Mouse (Mus musculus) heart, embryonic 13.5 days (tissue): Measurements from ENCODE around the gene Efcab14. TPM values are rescaled to one million over a fixed set of nuclear protein-coding genes. Genes with fewer than 3 reads are reported as not detected.

ENCODE experiments used
- ATAC-seq: fragments of 200-750 bp; cut with Nextera tagmentation; 2 replicates; pipeline ENCODE4 v1.8.0; 2017; ENCODE audit warnings: moderate TSS enrichment; ENCODE audit not compliant: insufficient number of reproducible peaks, low FRiP score, low TSS enrichment; ENCODE audit errors: extremely low read depth
- H3K27ac ChIP-seq: fragments of 300-500 bp; sonication (generic); replicated peaks from 2 replicates; pipeline ENCODE4 v1.5.1; 2015; ENCODE audit warnings: moderate library complexity, mild to moderate bottlenecking, inconsistent platforms
- H3K27me3 ChIP-seq: fragments of 300-500 bp; sonication (generic); replicated peaks from 2 replicates; pipeline ENCODE4 v1.6.1; 2015; ENCODE audit warnings: mild to moderate bottlenecking, inconsistent platforms
- H3K36me3 ChIP-seq: fragments of 300-500 bp; sonication (generic); 2 replicates; pipeline ENCODE4 v1.6.1; 2015; ENCODE audit warnings: mild to moderate bottlenecking, inconsistent platforms
- H3K4me1 ChIP-seq: fragments of 300-500 bp; sonication (generic); 2 replicates; pipeline ENCODE4 v1.6.1; 2015; ENCODE audit warnings: inconsistent platforms
- H3K4me2 ChIP-seq: fragments of 300-500 bp; sonication (generic); 2 replicates; pipeline ENCODE4 v1.6.1; 2015; ENCODE audit warnings: inconsistent platforms, mild to moderate bottlenecking, moderate library complexity
- H3K4me3 ChIP-seq: fragments of 300-500 bp; sonication (generic); 2 replicates; pipeline ENCODE4 v1.5.1; 2015; ENCODE audit warnings: moderate library complexity, mild to moderate bottlenecking, inconsistent platforms
- H3K9ac ChIP-seq: fragments of 300-500 bp; sonication (generic); 2 replicates; pipeline ENCODE4 v1.6.1; 2015; ENCODE audit warnings: inconsistent platforms, mild to moderate bottlenecking, moderate library complexity
- H3K9me3 ChIP-seq: fragments of 300-500 bp; sonication (generic); 2 replicates; pipeline ENCODE4 v1.6.1; 2016; ENCODE audit warnings: inconsistent platforms
- WGBS: fragments of 180-500 bp; shearing (Covaris S2); methylation state at CpG from one replicate; pipeline ENCODE4 v1.1.7; 2015; ENCODE audit warnings: mixed read lengths; 5-methylcytosine and 5-hydroxymethylcytosine counted together
- polyA plus RNA-seq: library from polyadenylated mRNA; unstranded; fragments of >200 nt; fragmentation: Nextera tagmentation; extraction: Ambion mirVana; gene quantifications from 2 replicates; pipeline ENCODE4 v1.2.1, GENCODE M21; 2015

The Efcab14 gene
- polyA plus RNA-seq, 1 experiment from 2014 or later = 23.6 TPM

DNA sequence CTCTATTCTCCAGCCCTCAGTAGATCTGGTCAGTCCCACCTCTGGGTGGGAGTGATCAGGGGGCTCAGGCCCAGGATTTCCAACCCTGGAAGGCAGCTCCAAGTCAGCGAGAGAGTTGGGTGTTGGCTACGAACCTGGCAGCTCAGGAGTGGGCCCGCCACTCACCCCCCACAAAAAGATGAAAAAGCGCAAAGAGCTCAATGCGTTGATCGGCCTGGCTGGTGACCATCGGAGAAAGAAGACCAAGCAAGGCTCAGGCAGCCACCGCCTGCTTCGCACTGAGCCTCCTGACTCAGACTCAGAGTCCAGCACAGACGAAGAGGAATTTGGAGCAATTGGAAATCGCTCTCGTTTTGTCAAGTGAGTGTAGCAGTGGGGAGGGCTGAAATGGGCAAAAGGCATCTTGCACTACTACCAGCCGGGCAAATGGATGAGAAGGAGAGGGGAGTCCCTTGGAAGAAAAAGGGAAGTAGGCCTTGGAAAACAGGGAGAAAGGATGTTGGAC lies 989 bp downstream of the Efcab14 start:
- H3K27me3 ChIP-seq = peaks cover 11% of the 10 kb centered on the region
- H3K36me3 ChIP-seq = peaks cover 33% of the 10 kb centered on the region
- peak overlapping the region; percentile 87 for H3K4me2 ChIP-seq
- H3K4me3 ChIP-seq = peak overlapping the region; percentile 76
- peak overlapping the region; percentile 92 for H3K9ac ChIP-seq
- no peaks in the 10 kb centered on the region for H3K9me3 ChIP-seq
- H3K4me1 ChIP-seq = peaks cover 30% of the 10 kb centered on the region
- no peak for ATAC-seq
- 38% methylated on average over 13 of the region's 13 CpGs for WGBS
- 0 out of 2 replicates have a peak overlapping the region, but pooled peaks have one; percentile 91 for H3K27ac ChIP-seq

DNA sequence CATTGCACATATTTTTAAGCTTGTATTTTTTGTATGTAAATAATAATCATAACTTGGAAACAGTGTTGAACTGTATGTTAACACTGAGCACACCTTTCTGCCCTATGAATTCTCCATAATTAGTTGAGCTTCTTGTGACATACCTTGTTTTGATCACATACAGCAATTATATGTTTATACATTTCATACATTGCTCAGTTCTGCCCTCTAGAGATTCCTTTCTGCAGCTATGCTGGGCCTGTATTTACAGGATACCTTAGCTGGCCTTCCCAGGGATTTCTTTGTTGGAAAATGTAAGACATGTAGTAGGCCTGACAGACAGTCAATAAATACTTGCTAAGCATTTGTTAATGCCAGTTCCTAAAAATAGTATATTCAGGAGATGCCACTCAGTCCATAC lies 5.1 kb downstream of the Efcab14 start:
- Histone ChIP-seq H3K9me3 (no peaks in the 10 kb centered on the region), H3K36me3 (peaks cover 59% of the 10 kb centered on the region), H3K27ac (no peak overlapping the region), H3K27me3 (no peaks in the 10 kb centered on the region), H3K4me3 (no peak overlapping the region), H3K4me1 (peaks cover 26% of the 10 kb centered on the region), H3K9ac (no peak overlapping the region), H3K4me2 (no peak overlapping the region)
- no peak for ATAC-seq

DNA sequence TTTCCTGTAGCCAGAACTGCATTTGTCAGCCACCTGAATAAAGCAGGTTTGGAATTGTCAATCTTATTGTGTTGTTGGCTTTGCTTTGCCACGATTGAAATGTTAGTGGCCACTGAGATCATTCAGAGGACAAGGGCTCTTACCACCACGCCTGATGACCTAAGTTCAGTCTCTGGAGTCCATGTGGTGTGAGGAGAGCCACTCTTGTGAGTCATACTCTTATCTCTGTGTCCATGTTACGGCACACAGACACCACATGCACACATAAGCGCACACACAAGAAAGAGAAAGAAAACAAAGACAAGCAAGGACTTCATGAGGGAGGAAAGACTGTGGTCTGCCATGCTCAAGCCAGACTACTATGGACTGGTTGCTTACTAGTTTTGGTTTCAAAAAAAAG lies 5.6 kb downstream of the Efcab14 start:
- 55% methylated on average over 4 of the region's 4 CpGs for WGBS
- Histone ChIP-seq H3K4me2 (no peak overlapping the region), H3K36me3 (peaks cover 64% of the 10 kb centered on the region), H3K4me3 (no peak overlapping the region), H3K4me1 (peaks cover 26% of the 10 kb centered on the region), H3K9me3 (no peaks in the 10 kb centered on the region), H3K9ac (no peak overlapping the region), H3K27ac (no peak overlapping the region), H3K27me3 (no peaks in the 10 kb centered on the region)
- no peak for ATAC-seq

DNA sequence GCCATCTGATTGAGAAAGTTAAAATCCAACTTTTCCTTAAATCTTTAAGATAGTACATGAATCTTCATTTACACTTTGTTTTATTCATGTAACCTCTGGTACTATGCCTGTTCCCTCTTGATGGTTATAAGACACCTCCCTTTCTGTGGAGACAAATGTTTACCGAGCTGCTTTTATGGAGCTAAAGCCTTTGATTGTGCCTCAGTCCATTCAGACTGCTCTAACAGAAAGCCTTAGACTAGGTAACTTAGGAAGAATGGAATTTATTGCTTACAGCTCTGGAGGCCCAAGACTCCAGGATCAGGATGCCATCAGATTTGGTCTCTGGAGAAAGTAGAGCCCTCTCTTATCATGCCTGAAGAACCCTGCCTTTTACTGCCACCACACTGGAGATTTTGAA lies 10.6 kb downstream of the Efcab14 start:
- no peak overlapping the region for H3K4me3 ChIP-seq
- ATAC-seq = no peak
- H3K4me2 ChIP-seq = no peak overlapping the region
- no peak overlapping the region for H3K9ac ChIP-seq
- peaks cover 68% of the 10 kb centered on the region for H3K36me3 ChIP-seq
- H3K4me1 ChIP-seq = peaks cover under 1% of the 10 kb centered on the region; the same call in 1 of the 2 replicates
- H3K9me3 ChIP-seq = no peaks in the 10 kb centered on the region
- H3K27ac ChIP-seq = no peak overlapping the region
- H3K27me3 ChIP-seq = no peaks in the 10 kb centered on the region
- 82% methylated on average over 1 of the region's 1 CpGs for WGBS

DNA sequence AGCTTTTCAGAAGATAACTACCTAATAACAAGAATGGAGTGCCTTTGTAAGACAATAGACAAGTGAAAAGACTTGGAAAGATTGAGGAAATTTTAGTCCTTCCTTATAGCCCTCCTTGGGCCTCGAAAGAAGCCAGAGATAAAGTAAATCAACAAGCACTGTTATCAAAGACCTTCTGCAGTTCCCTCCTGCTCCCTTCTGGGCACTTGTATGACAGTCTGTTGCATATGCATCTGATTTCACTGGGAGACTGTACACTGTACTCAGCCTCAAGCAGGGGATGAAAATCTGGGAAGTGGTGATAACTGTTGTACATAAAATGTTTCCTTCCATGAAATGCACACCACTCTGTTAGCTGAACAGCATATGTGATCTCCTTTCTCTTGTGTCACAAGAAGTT lies 11.8 kb downstream of the Efcab14 start:
- WGBS = 52% methylated on average over 1 of the region's 1 CpGs

DNA sequence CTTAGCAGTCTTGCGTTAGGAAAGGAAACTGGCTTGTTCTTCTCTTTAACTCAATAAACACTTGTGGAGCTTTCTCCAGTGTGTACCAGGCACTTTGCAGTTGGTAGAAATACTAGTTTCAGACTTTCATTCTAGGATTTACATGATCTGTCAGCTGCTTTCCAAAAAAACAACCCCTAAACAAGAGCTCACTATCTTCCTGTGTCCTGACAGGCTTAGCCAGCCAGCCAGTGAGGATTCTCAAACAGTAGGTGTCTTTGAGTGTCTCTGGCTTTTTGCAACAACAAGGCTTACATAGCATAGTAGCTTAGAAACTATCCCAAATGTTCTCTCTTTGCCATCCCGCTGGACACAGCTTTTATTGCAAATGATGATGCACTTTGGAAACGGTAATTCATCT lies 16.6 kb downstream of the Efcab14 start:
- Histone ChIP-seq H3K27me3 (no peaks in the 10 kb centered on the region), H3K36me3 (peaks cover 71% of the 10 kb centered on the region), H3K4me1 (no peaks in the 10 kb centered on the region), H3K27ac (no peak overlapping the region), H3K9ac (no peak overlapping the region), H3K9me3 (no peaks in the 10 kb centered on the region), H3K4me2 (no peak overlapping the region), H3K4me3 (no peak overlapping the region)
- 87% methylated on average over 3 of the region's 3 CpGs for WGBS
- no peak for ATAC-seq

More for the DNA sequence above, 11.8 kb downstream of the Efcab14 start:
- Histone ChIP-seq H3K9me3 (no peaks in the 10 kb centered on the region), H3K27ac (no peak overlapping the region), H3K27me3 (no peaks in the 10 kb centered on the region), H3K9ac (no peak overlapping the region), H3K4me1 (no peaks in the 10 kb centered on the region), H3K36me3 (peaks cover 71% of the 10 kb centered on the region), H3K4me2 (no peak overlapping the region), H3K4me3 (no peak overlapping the region)
- no peak for ATAC-seq

DNA sequence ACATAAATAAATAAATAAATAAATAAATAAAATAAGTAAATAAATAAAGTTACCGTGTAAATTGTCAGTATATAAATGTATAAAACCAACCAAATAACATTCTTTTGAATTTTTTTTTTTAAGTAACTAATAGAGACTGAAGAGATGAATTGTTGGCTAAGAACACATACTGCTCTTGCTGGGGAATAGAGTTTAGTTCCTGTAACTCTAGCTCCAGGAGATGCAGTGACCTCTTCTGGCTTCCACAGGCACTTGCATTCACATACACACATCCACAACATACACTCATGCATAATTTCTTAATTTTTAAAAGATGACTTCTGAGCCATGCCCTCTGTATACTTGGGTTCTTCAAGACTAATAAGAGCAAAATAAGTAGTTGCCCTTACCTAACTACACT lies 17.3 kb downstream of the Efcab14 start:
- ATAC-seq = no peak

DNA sequence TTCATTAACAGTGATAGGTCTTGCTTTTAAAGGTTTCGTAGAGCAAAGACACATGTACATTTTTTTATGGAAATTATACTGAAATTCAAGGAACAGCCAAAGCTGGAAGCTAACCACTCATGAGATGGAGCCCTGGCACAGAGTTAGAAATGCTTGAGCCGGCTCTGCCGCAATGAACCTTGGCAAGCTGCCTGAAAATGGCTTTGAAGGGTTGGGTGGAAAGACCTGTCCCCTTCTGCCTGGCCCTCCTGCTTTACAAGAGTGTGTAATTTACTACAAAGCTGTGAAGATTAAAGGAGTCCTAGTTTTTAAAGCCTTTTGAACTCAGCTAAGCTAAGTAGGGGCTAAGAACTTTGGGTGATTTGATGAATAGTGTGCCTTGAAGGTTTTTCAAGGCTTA lies 23.7 kb downstream of the Efcab14 start:
- H3K9me3 ChIP-seq = no peaks in the 10 kb centered on the region
- WGBS = 54% methylated on average over 3 of the region's 3 CpGs
- no peak for ATAC-seq

More for the DNA sequence above, 17.3 kb downstream of the Efcab14 start:
- H3K27ac ChIP-seq = no peak overlapping the region
- peaks cover 69% of the 10 kb centered on the region for H3K36me3 ChIP-seq
- H3K27me3 ChIP-seq = no peaks in the 10 kb centered on the region
- no peaks in the 10 kb centered on the region for H3K4me1 ChIP-seq
- WGBS = 91% methylated on average over 1 of the region's 1 CpGs
- no peaks in the 10 kb centered on the region for H3K9me3 ChIP-seq
- H3K4me3 ChIP-seq = no peak overlapping the region
- H3K4me2 ChIP-seq = no peak overlapping the region
- H3K9ac ChIP-seq = no peak overlapping the region

DNA sequence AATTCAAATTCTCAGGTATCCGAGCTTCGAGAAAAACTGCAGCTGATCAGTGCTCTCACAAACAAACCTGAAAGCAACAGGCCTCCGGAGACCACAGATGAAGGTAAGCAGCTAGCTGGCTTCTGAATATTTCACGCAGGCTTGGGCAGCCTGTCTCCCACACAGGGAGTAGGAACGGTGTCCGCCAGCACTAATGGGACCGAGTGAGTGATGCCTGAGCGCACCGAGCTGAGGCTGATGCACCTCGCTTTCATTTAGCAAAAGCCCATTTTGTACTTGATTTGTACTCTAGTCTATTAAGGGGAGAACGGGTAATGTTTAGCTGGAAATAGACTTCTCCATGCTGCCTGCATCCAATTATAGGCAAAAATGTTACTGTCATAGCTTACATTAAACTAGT lies 27.0 kb downstream of the Efcab14 start:
- Histone ChIP-seq H3K36me3 (peaks cover 85% of the 10 kb centered on the region), H3K4me2 (no peak overlapping the region), H3K4me1 (no peaks in the 10 kb centered on the region), H3K27ac (no peak overlapping the region), H3K4me3 (no peak overlapping the region), H3K9ac (no peak overlapping the region), H3K9me3 (no peaks in the 10 kb centered on the region), H3K27me3 (no peaks in the 10 kb centered on the region)
- no peak for ATAC-seq
- 93% methylated on average over 11 of the region's 11 CpGs for whole genome bisulfite sequencing

More for the DNA sequence above, 23.7 kb downstream of the Efcab14 start:
- Histone ChIP-seq H3K27me3 (no peaks in the 10 kb centered on the region), H3K4me2 (no peak overlapping the region), H3K4me3 (no peak overlapping the region), H3K27ac (no peak overlapping the region), H3K4me1 (no peaks in the 10 kb centered on the region), H3K36me3 (peaks cover 83% of the 10 kb centered on the region), H3K9ac (no peak overlapping the region)

DNA sequence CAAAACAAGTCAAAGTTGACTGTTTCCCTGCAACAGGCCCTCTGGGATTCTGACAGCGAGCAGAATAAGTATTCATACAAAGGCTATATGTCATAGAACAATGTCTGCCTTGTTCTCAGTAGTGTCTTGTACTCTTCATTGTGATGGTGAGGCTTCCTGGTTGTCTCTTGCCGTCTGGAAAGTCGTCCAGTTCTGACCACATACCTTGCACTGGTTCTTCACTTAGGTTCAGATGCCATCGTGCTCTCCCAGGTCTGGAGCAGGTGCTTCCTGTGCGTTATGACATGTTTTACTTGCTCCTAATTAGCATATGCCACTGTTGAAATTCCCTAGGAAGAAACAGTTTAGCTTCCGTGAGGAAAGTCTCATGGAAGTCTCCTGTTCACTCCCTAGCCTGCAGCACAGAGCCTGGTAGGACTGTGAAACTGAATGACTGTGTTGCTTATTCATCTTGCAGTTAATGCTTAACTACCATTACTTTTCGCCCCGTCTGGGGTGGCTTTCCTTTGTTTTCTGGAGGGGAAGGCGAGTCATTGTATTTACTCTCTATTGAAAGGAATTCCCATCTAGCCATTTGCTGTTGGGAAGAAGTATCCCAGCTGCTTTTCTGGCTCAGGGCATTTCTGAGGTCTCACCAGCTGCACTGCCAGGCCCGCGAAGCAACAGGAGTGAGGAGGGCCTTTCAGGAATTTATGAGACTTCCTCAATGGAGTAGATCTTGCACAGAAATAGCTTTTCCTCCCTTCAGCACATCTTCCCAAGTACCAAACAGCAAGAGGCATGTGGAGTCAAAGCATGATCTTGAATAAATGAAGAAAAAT lies 30.3 kb downstream of the Efcab14 start:
- no peaks in the 10 kb centered on the region for H3K4me1 ChIP-seq
- H3K27me3 ChIP-seq = no peaks in the 10 kb centered on the region
- no peak overlapping the region for H3K4me3 ChIP-seq
- no peak overlapping the region for H3K9ac ChIP-seq
- WGBS = 81% methylated on average over 11 of the region's 11 CpGs
- H3K9me3 ChIP-seq = no peaks in the 10 kb centered on the region
- peaks cover 85% of the 10 kb centered on the region for H3K36me3 ChIP-seq
- ATAC-seq = no peak
- no peak overlapping the region for H3K27ac ChIP-seq
- H3K4me2 ChIP-seq = no peak overlapping the region

DNA sequence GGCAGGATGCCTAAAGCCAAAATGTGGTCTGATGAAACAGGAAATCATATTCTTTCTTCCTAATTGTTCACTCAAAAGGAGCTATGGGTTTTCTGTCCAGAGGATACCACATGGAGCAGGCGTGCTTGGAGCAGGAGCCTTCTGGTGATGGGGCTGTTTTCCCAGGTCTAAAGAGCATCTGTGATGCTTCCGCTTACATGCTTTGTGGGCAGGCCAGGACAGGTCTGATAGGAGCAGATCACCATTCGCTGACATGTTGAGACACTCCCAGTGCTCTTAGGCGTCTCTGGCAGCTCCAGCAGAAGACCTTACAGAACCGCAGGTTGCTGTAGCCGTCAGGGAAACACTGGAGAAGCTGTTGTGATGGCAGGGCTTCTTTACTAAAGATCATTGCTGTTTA lies 37.5 kb downstream of the Efcab14 start:
- Histone ChIP-seq H3K4me1 (no peaks in the 10 kb centered on the region), H3K36me3 (peaks cover 72% of the 10 kb centered on the region), H3K27ac (no peak overlapping the region), H3K4me3 (no peak overlapping the region), H3K9me3 (no peaks in the 10 kb centered on the region), H3K27me3 (no peaks in the 10 kb centered on the region), H3K4me2 (no peak overlapping the region), H3K9ac (no peak overlapping the region)
- ATAC-seq = no peak
- WGBS = 83% methylated on average over 6 of the region's 6 CpGs

DNA sequence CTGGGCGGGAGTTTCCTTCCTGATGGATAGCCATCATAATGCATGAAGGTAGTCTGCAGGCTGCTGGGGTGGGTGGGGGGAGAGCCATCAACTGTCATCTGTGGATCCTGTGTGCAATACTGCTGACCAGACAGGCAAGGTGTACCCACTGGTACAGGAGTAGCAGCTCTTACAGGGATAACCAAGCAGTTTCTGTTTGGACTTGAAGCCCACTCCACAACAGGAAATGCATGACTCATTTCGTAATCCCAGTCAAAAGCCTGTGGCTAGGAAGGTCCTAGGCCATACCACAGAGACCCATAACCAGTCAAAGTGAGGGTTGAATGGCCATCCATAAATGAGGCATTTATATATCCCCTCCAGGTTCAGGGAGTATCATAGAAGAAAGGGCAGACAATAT lies 40.1 kb downstream of the Efcab14 start:
- H3K27ac ChIP-seq = no peak overlapping the region
- H3K27me3 ChIP-seq = no peaks in the 10 kb centered on the region
- no peaks in the 10 kb centered on the region for H3K9me3 ChIP-seq
- H3K36me3 ChIP-seq = peaks cover 51% of the 10 kb centered on the region
- no peak overlapping the region for H3K4me3 ChIP-seq
- 88% methylated on average over 2 of the region's 2 CpGs for WGBS
- H3K4me1 ChIP-seq = peaks cover 8% of the 10 kb centered on the region; the same call in 1 of the 2 replicates
- H3K4me2 ChIP-seq = no peak overlapping the region
- ATAC-seq = no peak
- no peak overlapping the region for H3K9ac ChIP-seq
